Mouse (Mus musculus): ENCODE data around the gene Kif5c.

DNA sequence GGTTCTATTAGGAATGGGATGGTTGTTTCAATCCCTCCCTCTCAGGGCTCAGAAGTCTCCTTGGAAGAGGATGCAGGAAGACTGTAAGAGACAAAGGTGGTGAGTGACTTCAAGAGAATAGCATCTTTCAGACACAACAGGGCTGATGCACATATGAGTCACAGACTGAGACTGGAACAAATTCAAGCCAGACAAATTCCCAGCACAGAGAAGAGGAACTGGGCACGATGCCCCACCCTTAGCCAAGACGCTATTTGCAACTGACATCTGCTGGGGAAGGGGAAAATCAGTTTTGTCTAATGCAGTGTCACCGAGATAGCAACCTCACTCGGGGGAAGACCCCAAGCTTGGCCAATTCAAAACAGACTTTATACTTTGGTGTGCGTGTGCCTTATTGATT lies 9.5 kb upstream of the Kif5c start:
- TF ChIP-seq POLR2A (IDR thresholded peaks at IDR 0.05; ENCODE audit: insufficient read depth, low read length) (no peak), EP300 (IDR thresholded peaks at IDR 0.05; ENCODE audit: insufficient read depth, low read depth, low read length) (no peak)

All from ES-Bruce4 (cell line).